Mouse (Mus musculus): ENCODE results near the gene Naa60.

DNA sequence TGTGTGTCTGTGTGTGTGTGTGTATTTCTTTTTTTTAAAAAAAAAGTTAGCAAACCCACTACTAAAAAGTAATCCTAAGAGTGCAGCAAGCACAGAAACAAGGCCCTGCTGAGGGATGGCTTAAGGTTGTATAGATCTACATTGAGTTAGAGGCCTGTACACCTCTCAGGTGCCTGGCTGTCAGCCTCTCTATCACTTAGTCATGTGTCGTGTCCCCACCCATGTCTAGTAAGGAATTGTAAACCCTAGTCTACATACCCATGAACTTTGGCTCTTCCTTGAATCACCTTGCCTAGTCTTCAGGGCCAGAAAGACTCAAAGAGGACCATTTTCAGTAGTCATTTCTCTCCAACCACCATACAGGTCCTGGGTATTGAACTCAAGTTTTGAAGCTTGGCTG lies 24.4 kb downstream of the Naa60 start:
- TF ChIP-seq CTCF (IDR thresholded peaks at IDR 0.05; ENCODE audit: extremely low read depth, insufficient read depth, low read length) (no peak), POLR2A (IDR thresholded peaks at IDR 0.05; ENCODE audit: extremely low read depth, insufficient read depth, low read length) (no peak)
